Mouse (Mus musculus): ENCODE data around the gene Socs7.

DNA sequence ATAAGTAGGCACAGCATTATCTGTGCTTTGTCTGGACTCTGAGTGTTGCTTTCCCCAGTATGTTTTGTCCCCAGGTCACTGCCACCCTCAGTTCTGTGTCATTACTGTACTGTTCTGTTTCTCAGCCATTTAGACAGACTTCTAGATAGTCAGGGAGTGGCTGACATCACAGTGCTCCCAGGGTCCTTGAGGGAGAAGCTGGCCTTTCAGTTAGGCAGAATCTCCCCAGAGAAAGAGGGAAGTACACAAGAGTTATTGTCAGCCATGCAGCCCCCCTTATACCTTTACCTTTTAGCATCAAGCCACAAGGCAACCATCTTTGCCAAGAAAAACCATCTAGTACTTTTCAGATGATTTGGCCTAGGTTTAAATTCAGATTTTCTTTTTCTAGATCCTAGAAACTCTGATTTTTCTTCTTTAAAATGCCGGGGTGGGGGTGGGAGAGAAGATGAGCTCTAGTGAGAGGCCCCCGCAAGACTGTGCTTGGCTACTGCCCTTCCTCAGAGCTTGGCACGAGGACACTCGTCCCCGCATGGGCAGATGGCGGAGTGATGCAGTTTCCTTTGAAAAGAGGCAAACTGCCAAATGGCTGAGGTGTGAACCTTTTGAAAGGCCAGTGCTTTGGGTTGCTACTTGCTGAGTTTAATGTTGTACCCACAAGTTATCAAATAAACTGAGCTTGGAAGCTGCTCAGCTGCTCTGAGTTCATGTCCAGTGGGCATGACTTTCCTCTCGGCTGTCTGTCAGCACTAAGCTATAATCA lies 8.2 kb downstream of the Socs7 start:
- TF ChIP-seq CTCF (IDR thresholded peaks at IDR 0.05; ENCODE audit: extremely low read depth, insufficient read depth, insufficient read length, insufficient replicate concordance) (no peak), POLR2A (IDR thresholded peaks at IDR 0.05; ENCODE audit: low read depth, low read length) (no peak)

All from spleen, adult 2 months (tissue).